Mouse (Mus musculus): ENCODE results near the gene Arhgef7.

GRCm38 (mm10) chr8:11743580-11743979 is 16.1 kb downstream of the Arhgef7 start:
- TF ChIP-seq CTCF (IDR thresholded peaks at IDR 0.05; ENCODE audit: low read depth) (no peak), EP300 (IDR thresholded peaks at IDR 0.05; ENCODE audit: low read depth) (no peak)
